Mouse (Mus musculus): Measurements from ENCODE around the gene Stk4. TPM values are rescaled to one million over a fixed set of nuclear protein-coding genes. Genes with fewer than 3 reads are reported as not detected.

Stk4 gene
- polyA plus RNA-seq (2014; fragmentation: Nextera tagmentation; extraction: Ambion mirVana), result 32.7 and 41.1 TPM in 2 replicates

DNA sequence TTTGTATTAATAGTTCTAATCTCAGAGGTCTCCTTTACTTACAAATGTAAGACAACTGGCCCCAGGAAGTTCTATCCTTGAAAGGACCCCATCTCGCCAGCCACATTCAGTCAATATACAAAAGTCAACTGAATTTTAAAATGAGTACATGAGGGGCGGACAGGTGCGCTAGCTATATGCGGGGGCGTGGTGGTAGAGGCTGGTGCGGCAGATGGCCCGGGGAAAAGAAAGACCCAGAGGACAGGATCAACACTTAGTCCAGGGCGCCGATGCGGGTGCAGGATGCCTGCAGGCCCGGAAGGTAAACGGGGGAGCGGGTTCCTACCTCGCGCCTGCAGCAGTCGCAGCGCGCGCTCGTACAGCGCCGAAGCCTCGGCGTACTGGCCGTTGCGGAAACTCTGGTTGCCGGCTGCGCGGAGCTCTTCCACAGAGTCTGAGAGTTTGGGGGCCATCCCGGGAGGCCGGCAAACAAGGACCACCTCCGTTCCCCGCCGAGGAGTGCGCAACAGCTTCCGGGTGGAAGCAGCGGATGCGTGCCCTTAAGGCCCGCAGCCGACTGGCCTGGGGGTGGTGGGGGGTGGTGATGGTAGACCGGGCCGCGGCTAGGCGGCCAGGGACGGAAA is at the start of gene Stk4:
Gene Stk4, plus strand, starts transcription at position 181 of the 623 bp plus-strand sequence.
- Histone ChIP-seq H3K9ac (ENCODE audit: low read depth, low read length) (peak within 1 kb of the TSS; percentile 73), H3K36me3 (ENCODE audit: control insufficient read depth, insufficient read depth, low read length) (no peaks in the 10 kb centered on the region), H3K27me3 (ENCODE audit: control insufficient read depth, insufficient read depth, low read length) (no peaks in the 10 kb centered on the region), H3K4me3 (ENCODE audit: low read depth, low read length) (peak within 1 kb of the TSS; percentile 86), H3K4me2 (replicated peaks; ENCODE audit: low read depth, low read length) (peak within 1 kb of the TSS; percentile 84), H3K9me3 (ENCODE audit: control insufficient read depth, low read length) (no peaks in the 10 kb centered on the region), H3K4me1 (replicated peaks; ENCODE audit: control insufficient read depth, insufficient read depth, low read length) (peaks cover 3% of the 10 kb centered on the region; the same call in 1 of the 2 replicates), H3K27ac (ENCODE audit: low read depth, low read length) (peak within 1 kb of the TSS; percentile 59)
- DNase-seq (ENCODE audit: low spot score), result no peak
- ATAC-seq (ENCODE audit: low FRiP score), result peak; percentile 56
- under 1% methylated on average over 23 of the region's 45 CpGs for WGBS

DNA sequence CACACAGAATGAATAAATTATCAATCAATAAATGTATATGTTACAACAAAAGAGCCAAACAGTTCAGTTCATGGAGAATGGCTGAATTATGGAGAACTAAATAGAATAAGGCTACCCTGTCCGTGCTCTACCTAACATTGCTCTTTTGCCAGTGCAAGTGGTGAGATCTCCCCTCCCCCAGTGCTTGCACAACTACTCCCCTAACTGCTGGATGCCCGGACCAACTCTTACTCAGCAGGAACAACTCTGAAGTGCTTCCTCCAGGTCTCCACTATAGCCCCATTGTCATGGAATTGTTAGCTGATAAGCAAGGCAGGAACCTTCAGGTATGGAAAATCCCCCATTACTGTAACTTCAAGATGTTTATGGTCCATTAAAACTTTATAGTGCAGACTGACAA is 48.0 kb upstream of the Stk4 start:
- Histone ChIP-seq H3K9ac (ENCODE audit: low read depth, low read length) (no peak overlapping the region), H3K4me2 (replicated peaks; ENCODE audit: low read depth, low read length) (no peak overlapping the region), H3K4me3 (ENCODE audit: low read depth, low read length) (no peak overlapping the region), H3K4me1 (replicated peaks; ENCODE audit: control insufficient read depth, insufficient read depth, low read length) (no peaks in the 10 kb centered on the region), H3K9me3 (ENCODE audit: control insufficient read depth, low read length) (no peaks in the 10 kb centered on the region), H3K27me3 (ENCODE audit: control insufficient read depth, insufficient read depth, low read length) (no peaks in the 10 kb centered on the region), H3K36me3 (ENCODE audit: control insufficient read depth, insufficient read depth, low read length) (0 out of 2 replicates have a peak, but pooled peaks cover 5% of the 10 kb centered on the region), H3K27ac (ENCODE audit: low read depth, low read length) (no peak overlapping the region)
- DNase-seq (ENCODE audit: low spot score) (no peak), ATAC-seq (ENCODE audit: low FRiP score) (no peak)
- 64% methylated on average over 2 of the region's 2 CpGs for WGBS

DNA sequence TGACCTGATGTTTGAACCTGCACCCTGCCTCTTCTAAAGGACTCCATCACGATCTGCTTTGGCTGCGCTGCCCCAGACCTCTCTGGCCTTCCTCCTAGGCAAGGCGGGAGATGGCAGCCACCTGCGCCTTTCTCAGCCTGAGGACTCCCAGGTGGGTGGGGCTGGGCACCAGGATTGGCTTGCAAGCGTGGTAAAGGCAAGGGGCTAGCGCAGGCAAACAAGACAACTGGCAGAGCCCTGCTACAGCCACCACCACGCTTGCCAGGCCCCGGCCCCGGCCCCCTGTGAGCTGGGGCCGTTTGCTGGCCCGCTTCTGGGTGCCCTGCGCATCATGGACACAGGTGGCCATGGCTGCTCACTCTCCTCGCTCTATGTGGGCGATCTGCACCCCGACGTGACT is 45.0 kb upstream of the Stk4 start, which contains the start of gene Pabpc1l:
Gene Pabpc1l, plus strand, starts transcription at position 301 of the 400 bp plus-strand sequence.
- no peaks in the 10 kb centered on the region for H3K27me3 ChIP-seq (ENCODE audit: control insufficient read depth, insufficient read depth, low read length)

DNA sequence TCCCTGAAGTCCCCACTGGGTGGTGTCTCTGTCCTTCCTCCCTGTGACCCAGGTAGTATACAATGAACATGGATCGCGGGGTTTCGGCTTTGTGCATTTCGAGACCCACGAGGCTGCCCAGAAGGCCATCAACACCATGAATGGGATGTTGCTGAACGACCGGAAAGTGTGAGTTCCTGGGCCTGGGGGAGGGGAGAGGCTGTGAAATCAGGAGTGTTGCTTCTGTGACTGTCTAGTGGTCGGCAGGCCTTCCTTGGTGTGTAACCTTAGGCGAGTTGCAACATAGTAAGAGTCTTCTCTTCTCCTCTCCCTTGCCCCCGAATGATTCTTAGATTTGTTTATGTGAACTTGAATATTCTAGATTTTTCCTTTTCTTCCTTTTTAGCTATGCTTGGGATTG is 39.0 kb upstream of the Stk4 start:
- 87% methylated on average over 10 of the region's 10 CpGs for WGBS
- H3K4me3 ChIP-seq (ENCODE audit: low read depth, low read length), result no peak overlapping the region
- no peak overlapping the region for H3K4me2 ChIP-seq (replicated peaks; ENCODE audit: low read depth, low read length)
- DNase-seq (ENCODE audit: low spot score) (no peak), ATAC-seq (ENCODE audit: low FRiP score) (no peak)
- H3K4me1 ChIP-seq (replicated peaks; ENCODE audit: control insufficient read depth, insufficient read depth, low read length), result no peaks in the 10 kb centered on the region
- H3K27ac ChIP-seq (ENCODE audit: low read depth, low read length), result no peak overlapping the region
- no peaks in the 10 kb centered on the region for H3K36me3 ChIP-seq (ENCODE audit: control insufficient read depth, insufficient read depth, low read length)
- no peak overlapping the region for H3K9ac ChIP-seq (ENCODE audit: low read depth, low read length)
- no peaks in the 10 kb centered on the region for H3K27me3 ChIP-seq (ENCODE audit: control insufficient read depth, insufficient read depth, low read length)
- H3K9me3 ChIP-seq (ENCODE audit: control insufficient read depth, low read length), result no peaks in the 10 kb centered on the region

More for the DNA sequence above, 45.0 kb upstream of the Stk4 start, which contains the start of gene Pabpc1l:
- Histone ChIP-seq H3K36me3 (ENCODE audit: control insufficient read depth, insufficient read depth, low read length) (no peaks in the 10 kb centered on the region), H3K9ac (ENCODE audit: low read depth, low read length) (no peak within 1 kb of the TSS), H3K9me3 (ENCODE audit: control insufficient read depth, low read length) (no peaks in the 10 kb centered on the region), H3K27ac (ENCODE audit: low read depth, low read length) (no peak within 1 kb of the TSS), H3K4me1 (replicated peaks; ENCODE audit: control insufficient read depth, insufficient read depth, low read length) (no peaks in the 10 kb centered on the region), H3K4me2 (replicated peaks; ENCODE audit: low read depth, low read length) (no peak within 1 kb of the TSS), H3K4me3 (ENCODE audit: low read depth, low read length) (no peak within 1 kb of the TSS)
- 84% methylated on average over 16 of the region's 16 CpGs for WGBS
- no peak for DNase-seq (ENCODE audit: low spot score)
- no peak for ATAC-seq (ENCODE audit: low FRiP score)

DNA sequence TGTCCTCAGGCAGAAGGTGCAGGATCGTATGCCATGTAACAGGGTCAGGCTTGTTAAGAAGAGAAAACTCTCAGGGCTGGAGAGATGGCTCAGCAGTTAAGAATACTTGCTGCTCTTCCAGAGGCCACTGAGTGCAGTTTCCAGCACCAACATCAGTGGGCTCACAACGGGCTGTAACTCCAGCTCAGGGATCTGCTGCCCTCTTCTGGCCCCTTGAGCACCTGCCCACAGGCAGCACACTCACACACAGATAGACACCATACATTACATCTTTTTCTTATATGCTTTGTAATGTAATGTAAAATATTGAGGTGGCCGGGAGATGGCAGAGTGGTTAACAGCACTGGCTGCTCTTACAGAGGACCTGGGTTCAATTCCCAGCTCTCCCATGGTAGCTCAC is 37.1 kb upstream of the Stk4 start:
- H3K27me3 ChIP-seq (ENCODE audit: control insufficient read depth, insufficient read depth, low read length), result no peaks in the 10 kb centered on the region
- no peak for DNase-seq (ENCODE audit: low spot score)
- ATAC-seq (ENCODE audit: low FRiP score), result no peak
- H3K9ac ChIP-seq (ENCODE audit: low read depth, low read length), result no peak overlapping the region
- no peak overlapping the region for H3K27ac ChIP-seq (ENCODE audit: low read depth, low read length)
- no peak overlapping the region for H3K4me2 ChIP-seq (replicated peaks; ENCODE audit: low read depth, low read length)
- H3K36me3 ChIP-seq (ENCODE audit: control insufficient read depth, insufficient read depth, low read length), result no peaks in the 10 kb centered on the region
- H3K9me3 ChIP-seq (ENCODE audit: control insufficient read depth, low read length), result no peaks in the 10 kb centered on the region
- H3K4me1 ChIP-seq (replicated peaks; ENCODE audit: control insufficient read depth, insufficient read depth, low read length), result no peaks in the 10 kb centered on the region
- WGBS, result 94% methylated on average over 3 of the region's 3 CpGs
- H3K4me3 ChIP-seq (ENCODE audit: low read depth, low read length), result no peak overlapping the region

DNA sequence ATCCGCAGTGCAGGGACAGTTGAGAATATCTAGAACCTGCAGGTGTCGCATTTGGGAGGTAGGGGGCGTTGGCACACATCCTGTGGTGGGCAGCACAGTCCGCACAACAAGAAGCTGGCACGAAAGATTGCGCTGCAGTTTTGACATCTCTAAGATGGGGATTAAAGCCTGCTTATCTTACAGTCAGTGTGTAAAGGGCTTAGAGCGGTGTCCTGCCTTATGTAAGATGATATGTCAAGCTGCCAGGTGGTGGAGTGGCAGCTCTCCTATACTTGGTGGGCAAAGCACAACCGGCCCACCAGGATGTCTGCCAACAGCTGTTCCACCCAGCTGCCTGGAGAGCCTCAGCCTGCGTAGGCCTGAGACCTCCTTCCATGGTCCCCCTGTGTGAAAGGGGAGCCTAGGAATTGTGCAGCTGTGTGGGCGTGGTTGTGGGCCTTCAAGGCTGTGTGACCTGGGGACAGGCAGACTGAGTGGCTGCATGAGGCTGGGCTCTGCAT is 33.6 kb upstream of the Stk4 start:
- no peaks in the 10 kb centered on the region for H3K36me3 ChIP-seq (ENCODE audit: control insufficient read depth, insufficient read depth, low read length)
- no peak overlapping the region for H3K9ac ChIP-seq (ENCODE audit: low read depth, low read length)
- no peak overlapping the region for H3K4me2 ChIP-seq (replicated peaks; ENCODE audit: low read depth, low read length)
- no peak for ATAC-seq (ENCODE audit: low FRiP score)
- no peak for DNase-seq (ENCODE audit: low spot score)
- H3K9me3 ChIP-seq (ENCODE audit: control insufficient read depth, low read length), result no peaks in the 10 kb centered on the region
- no peak overlapping the region for H3K4me3 ChIP-seq (ENCODE audit: low read depth, low read length)
- H3K27me3 ChIP-seq (ENCODE audit: control insufficient read depth, insufficient read depth, low read length), result no peaks in the 10 kb centered on the region
- WGBS, result 61% methylated on average over 10 of the region's 10 CpGs
- no peaks in the 10 kb centered on the region for H3K4me1 ChIP-seq (replicated peaks; ENCODE audit: control insufficient read depth, insufficient read depth, low read length)
- no peak overlapping the region for H3K27ac ChIP-seq (ENCODE audit: low read depth, low read length)

DNA sequence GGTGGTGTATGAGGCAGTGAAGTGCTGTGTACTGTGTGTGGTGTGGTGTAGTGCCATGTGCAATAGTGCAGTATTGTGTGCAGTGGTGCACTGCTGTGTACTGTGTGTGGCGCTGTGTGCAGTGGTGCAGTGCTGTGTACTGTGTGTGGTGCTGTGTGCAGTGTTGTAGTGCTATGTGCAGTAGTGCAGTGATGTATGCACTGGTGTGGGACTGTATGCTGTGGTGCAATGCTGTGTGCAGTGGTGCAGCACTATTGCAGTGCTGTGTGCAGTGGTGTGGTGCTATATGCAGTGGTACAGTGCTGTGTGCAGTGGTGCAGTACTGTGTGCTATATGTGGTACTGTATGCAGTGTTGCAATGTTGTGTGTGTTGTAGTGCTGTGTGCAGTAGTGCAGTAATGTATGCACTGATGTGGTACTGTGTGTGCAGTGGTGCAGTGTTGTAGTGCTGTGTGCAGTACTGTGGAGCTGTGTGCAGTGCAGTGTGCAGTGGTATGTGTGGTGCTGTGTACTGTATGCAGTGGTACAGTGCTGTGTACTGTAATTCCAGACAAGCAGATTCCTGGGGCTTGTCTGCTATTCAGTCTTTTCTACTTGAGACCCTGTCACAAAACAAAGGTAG is 31.6 kb upstream of the Stk4 start:
- Histone ChIP-seq H3K4me2 (replicated peaks; ENCODE audit: low read depth, low read length) (no peak overlapping the region), H3K36me3 (ENCODE audit: control insufficient read depth, insufficient read depth, low read length) (no peaks in the 10 kb centered on the region), H3K9me3 (ENCODE audit: control insufficient read depth, low read length) (no peaks in the 10 kb centered on the region), H3K9ac (ENCODE audit: low read depth, low read length) (no peak overlapping the region), H3K4me3 (ENCODE audit: low read depth, low read length) (no peak overlapping the region), H3K27ac (ENCODE audit: low read depth, low read length) (no peak overlapping the region), H3K4me1 (replicated peaks; ENCODE audit: control insufficient read depth, insufficient read depth, low read length) (no peaks in the 10 kb centered on the region), H3K27me3 (ENCODE audit: control insufficient read depth, insufficient read depth, low read length) (no peaks in the 10 kb centered on the region)
- no peak for DNase-seq (ENCODE audit: low spot score)
- 0 out of 2 replicates have a peak, but pooled peaks have one; percentile 33 for ATAC-seq (ENCODE audit: low FRiP score)
- 100% methylated on average over 1 of the region's 1 CpGs for WGBS

DNA sequence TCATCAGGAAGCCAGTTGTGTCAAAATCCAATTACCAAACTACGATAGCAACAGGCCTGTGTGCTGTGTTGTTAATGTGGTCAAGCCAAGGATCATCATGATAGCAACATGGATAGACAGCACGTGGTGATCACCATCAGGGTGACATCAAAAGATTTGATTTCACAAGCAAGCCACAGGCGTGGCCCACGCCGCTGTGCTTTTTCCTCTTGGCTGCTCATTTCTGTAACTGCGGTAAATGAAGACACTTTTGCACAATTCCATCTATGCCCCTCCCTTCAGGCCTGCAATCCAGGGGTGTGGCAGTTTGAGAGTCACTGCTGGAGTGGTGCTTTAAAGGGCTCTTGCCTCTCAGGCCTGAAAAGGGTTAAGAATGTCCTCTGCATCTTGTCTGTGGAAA is 29.2 kb upstream of the Stk4 start:
- DNase-seq (ENCODE audit: low spot score) (no peak), ATAC-seq (ENCODE audit: low FRiP score) (no peak)
- Histone ChIP-seq H3K4me1 (replicated peaks; ENCODE audit: control insufficient read depth, insufficient read depth, low read length) (no peaks in the 10 kb centered on the region), H3K27me3 (ENCODE audit: control insufficient read depth, insufficient read depth, low read length) (no peaks in the 10 kb centered on the region), H3K9ac (ENCODE audit: low read depth, low read length) (no peak overlapping the region), H3K36me3 (ENCODE audit: control insufficient read depth, insufficient read depth, low read length) (no peaks in the 10 kb centered on the region), H3K27ac (ENCODE audit: low read depth, low read length) (no peak overlapping the region), H3K4me2 (replicated peaks; ENCODE audit: low read depth, low read length) (no peak overlapping the region), H3K9me3 (ENCODE audit: control insufficient read depth, low read length) (no peaks in the 10 kb centered on the region), H3K4me3 (ENCODE audit: low read depth, low read length) (no peak overlapping the region)
- WGBS, result 89% methylated on average over 6 of the region's 6 CpGs

DNA sequence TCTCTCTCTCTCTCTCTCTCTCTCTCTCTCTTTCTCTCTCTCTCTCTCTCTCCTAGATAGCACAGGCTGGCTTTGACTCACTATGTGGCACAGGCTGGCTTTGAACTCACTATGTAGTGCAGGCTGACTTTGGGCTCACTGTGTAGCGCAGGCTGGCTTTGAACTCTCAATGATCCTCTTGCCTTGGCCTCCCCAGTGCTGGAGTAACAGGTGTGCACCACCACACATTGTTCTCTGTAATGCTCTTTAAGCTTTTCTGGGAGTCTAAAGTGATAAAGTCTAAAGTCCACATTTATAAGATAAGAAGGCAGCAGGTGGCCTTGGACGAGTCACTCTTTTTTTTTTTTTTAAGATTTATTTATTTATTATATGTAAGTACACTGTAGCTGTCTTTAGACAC is 28.6 kb upstream of the Stk4 start:
- no peak overlapping the region for H3K4me2 ChIP-seq (replicated peaks; ENCODE audit: low read depth, low read length)
- no peak for DNase-seq (ENCODE audit: low spot score)
- H3K4me1 ChIP-seq (replicated peaks; ENCODE audit: control insufficient read depth, insufficient read depth, low read length), result no peaks in the 10 kb centered on the region
- H3K9me3 ChIP-seq (ENCODE audit: control insufficient read depth, low read length), result no peaks in the 10 kb centered on the region
- H3K4me3 ChIP-seq (ENCODE audit: low read depth, low read length), result no peak overlapping the region
- WGBS, result 90% methylated on average over 2 of the region's 2 CpGs
- H3K9ac ChIP-seq (ENCODE audit: low read depth, low read length), result no peak overlapping the region
- no peak overlapping the region for H3K27ac ChIP-seq (ENCODE audit: low read depth, low read length)
- H3K36me3 ChIP-seq (ENCODE audit: control insufficient read depth, insufficient read depth, low read length), result no peaks in the 10 kb centered on the region
- H3K27me3 ChIP-seq (ENCODE audit: control insufficient read depth, insufficient read depth, low read length), result no peaks in the 10 kb centered on the region
- no peak for ATAC-seq (ENCODE audit: low FRiP score)

All from hindbrain, embryonic 11.5 days (tissue).